Mouse (Mus musculus) kidney, postnatal 36 days (tissue): ENCODE measurements around the gene Gm4788.
"Not testable (repeated sequence)": the region's sequence is repeated elsewhere in the genome, so short reads cannot be mapped to it uniquely, and the experiment has no call there.

Experiments used
- DNase-seq, 2 experiments: peaks; one replicate each; pipeline ENCODE4 v3.0.0; 2021 to 2022; ENCODE audit warnings: mixed read lengths in 2 of 2

Gene Gm4788

GRCm38 (mm10) chr1:139781143-139781542 lies at the start of gene Gm4788:
Gene Gm4788 (minus strand): TSS chr1:139781243.
- DNase-seq, result no peak

GRCm38 (mm10) chr1:139808594-139808993 lies 27.6 kb upstream of the Gm4788 start:
- DNase-seq, result no peak

- DNase-seq, result not testable (repeated sequence)
Observed at GRCm38 (mm10) chr1:139769913-139770312, 11.1 kb downstream of the Gm4788 start.

GRCm38 (mm10) chr1:139716681-139717080 lies 64.4 kb downstream of the Gm4788 start:
- not testable (repeated sequence) for DNase-seq

GRCm38 (mm10) chr1:139716249-139716648 lies 64.8 kb downstream of the Gm4788 start:
- not testable (repeated sequence) for DNase-seq

GRCm38 (mm10) chr1:139649921-139650320 lies 131.1 kb downstream of the Gm4788 start:
- DNase-seq, result not testable (repeated sequence)
